Comparison of ENCODE assay signal across 7 mouse cellular contexts in the genomic region with DNA sequence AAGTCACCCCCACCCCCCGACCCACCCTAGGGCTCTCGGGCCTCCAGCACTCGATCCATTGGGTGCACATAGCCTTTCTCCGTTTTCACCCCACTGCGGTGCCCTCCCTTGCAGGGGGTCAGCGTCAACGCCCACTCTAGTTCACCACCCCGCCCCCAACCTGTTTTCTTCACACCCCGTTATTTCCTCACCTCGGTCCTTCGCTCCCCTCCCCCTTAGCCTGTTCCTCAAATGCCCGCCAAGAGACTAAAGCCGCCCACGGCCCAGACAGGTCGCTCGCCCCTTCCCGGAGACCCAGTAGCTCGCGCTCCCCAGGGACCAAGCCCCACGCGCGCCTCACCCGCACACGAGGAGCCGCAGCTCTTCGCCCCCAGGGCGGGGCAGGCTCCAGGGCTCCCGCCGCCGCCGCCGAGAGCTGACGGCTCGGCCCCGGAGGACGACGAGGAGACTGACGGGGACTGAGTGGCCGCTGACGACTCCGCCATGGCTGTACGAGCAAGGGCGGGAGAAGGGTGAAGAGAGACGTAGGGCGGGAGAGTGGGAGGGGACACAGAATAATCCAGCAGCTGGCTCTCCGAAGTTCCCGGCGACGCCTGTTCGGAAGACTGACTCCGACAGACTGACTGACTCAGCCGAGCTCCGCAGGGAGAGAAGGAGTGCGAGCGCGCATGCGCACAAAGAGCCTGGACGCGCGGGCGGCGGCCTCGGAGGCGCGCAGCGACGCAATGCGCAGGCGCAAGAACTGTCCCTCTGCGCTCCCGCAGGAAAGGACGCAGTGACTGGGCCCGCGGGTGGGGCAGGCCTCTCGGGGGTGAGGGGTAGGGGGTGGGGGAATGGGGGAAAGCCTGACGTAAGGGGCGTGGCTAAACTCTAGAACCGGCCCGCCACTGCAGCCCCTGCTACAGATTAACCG. TPM values are rescaled to one million over a fixed set of nuclear protein-coding genes. Genes with fewer than 3 reads are reported as not detected.
DNase-seq lines count a peak whose midpoint lies in the region; ATAC-seq lines count a peak whose summit lies in the region.

A gene (minus strand): TSS at position 683 of the 913 bp plus-strand sequence.

- H3K36me3 ChIP-seq in intestine, embryonic 16.5 days (ENCODE audit: control insufficient read depth, insufficient read depth, low read length): no peaks in the 10 kb centered on the region
- H3K36me3 ChIP-seq in midbrain, embryonic 11.5 days (ENCODE audit: control insufficient read depth, insufficient read depth, low read length): no peaks in the 10 kb centered on the region

- peak within 1 kb of the TSS; percentile 59 for H3K4me2 ChIP-seq in intestine, embryonic 16.5 days (ENCODE audit: low read depth, low read length)
- H3K4me2 ChIP-seq in midbrain, embryonic 11.5 days: peak within 1 kb of the TSS; percentile 70

- intact Hi-C loops in left cerebral cortex, postnatal 36 days (cut with DNase I): loop anchor here (1.0 kb wide), 1 partner anchor 11 kb away; a partner anchor contains a TSS

- DNase-seq in adrenal gland, adult 2 months: peak; percentile 98
- DNase-seq in embryo, embryonic 11.5 days (ENCODE audit: low read depth, low spot score): peak; percentile 96
- peak; percentile 97 to 98 for DNase-seq in gastrocnemius, postnatal 4 days (ENCODE audit: low spot score in 2 of 2)
- peak; percentile 96 to 97 for DNase-seq in left cerebral cortex, postnatal 36 days (ENCODE audit: low spot score in 2 of 2)
- DNase-seq in midbrain, embryonic 11.5 days (ENCODE audit: low spot score, missing footprints): peak; percentile 100
- peak; percentile 99 for DNase-seq in skeletal muscle tissue, adult 2 months (ENCODE audit: low read depth, low spot score)

- peak within 1 kb of the TSS; percentile 99 for H3K4me3 ChIP-seq in intestine, embryonic 16.5 days (ENCODE audit: low read length)
- H3K4me3 ChIP-seq in midbrain, embryonic 11.5 days (ENCODE audit: low read depth, low read length): peak within 1 kb of the TSS; percentile 97

- peak within 1 kb of the TSS; percentile 100 for H3K27ac ChIP-seq in intestine, embryonic 16.5 days (ENCODE audit: low read length)
- H3K27ac ChIP-seq in midbrain, embryonic 11.5 days (ENCODE audit: low read depth, low read length): peak within 1 kb of the TSS; percentile 100

- peak within 1 kb of the TSS; percentile 99 for H3K9ac ChIP-seq in intestine, embryonic 16.5 days (ENCODE audit: low read depth, low read length)
- peak within 1 kb of the TSS; percentile 98 for H3K9ac ChIP-seq in midbrain, embryonic 11.5 days (ENCODE audit: low read length)

- no peaks in the 10 kb centered on the region for H3K27me3 ChIP-seq in intestine, embryonic 16.5 days (replicated peaks; ENCODE audit: control insufficient read depth, insufficient read depth, low read length)
- no peaks in the 10 kb centered on the region for H3K27me3 ChIP-seq in midbrain, embryonic 11.5 days (ENCODE audit: control insufficient read depth, insufficient read depth, low read length)

- no peaks in the 10 kb centered on the region for H3K9me3 ChIP-seq in intestine, embryonic 16.5 days (ENCODE audit: control insufficient read depth, low read length)
- no peaks in the 10 kb centered on the region for H3K9me3 ChIP-seq in midbrain, embryonic 11.5 days (ENCODE audit: control insufficient read depth, low read length)

- WGBS in intestine, embryonic 16.5 days: under 1% methylated on average over 80 of the region's 80 CpGs
- under 1% methylated on average over 80 of the region's 80 CpGs for WGBS in midbrain, embryonic 11.5 days

- ATAC-seq in intestine, embryonic 16.5 days: peak; percentile 94
- peak; percentile 94 for ATAC-seq in midbrain, embryonic 11.5 days (ENCODE audit: low FRiP score)

- H3K4me1 ChIP-seq in intestine, embryonic 16.5 days (ENCODE audit: control insufficient read depth, insufficient read depth, low read length): peaks cover 7% of the 10 kb centered on the region
- peaks cover 10% of the 10 kb centered on the region for H3K4me1 ChIP-seq in midbrain, embryonic 11.5 days (ENCODE audit: control insufficient read depth, insufficient read depth, low read length)

RNA-seq across cellular contexts. Expression of the gene that starts here (rescaled TPM):
- total RNA-seq in adrenal gland, adult 2 months (2021): 100 to 1,000 TPM; 133 to 151 TPM
- polyA plus RNA-seq in adrenal gland, adult 2 months (2012; rRNA removed): 115 and 137 TPM in 2 replicates
- total RNA-seq in gastrocnemius, postnatal 4 days (2021): 10 to 100 TPM; 75.2 to 76.0 TPM
- 127 TPM in 2 replicates for polyA plus RNA-seq in intestine, embryonic 16.5 days (2015; fragmentation: Nextera tagmentation; extraction: Ambion mirVana)
- total RNA-seq in left cerebral cortex, postnatal 36 days (2021): 100 to 1,000 TPM; 812 to 902 TPM
- 371 and 383 TPM in 2 replicates for polyA plus RNA-seq in midbrain, embryonic 11.5 days (2014; fragmentation: Nextera tagmentation; extraction: Ambion mirVana)

Comparison
In these comparisons a context has a peak if more than half of its experiments do, and no peak if none do; other contexts are left out.
1. Peak in every context shown above with its lines: DNase-seq, ATAC-seq, H3K4me3 ChIP-seq and H3K27ac ChIP-seq.
2. RNA of the gene that starts here (total RNA-seq): 812 to 902 TPM in left cerebral cortex, postnatal 36 days; 133 to 151 TPM in adrenal gland, adult 2 months and 75.2 to 76.0 TPM in gastrocnemius, postnatal 4 days; every median in the first group is over 4 times any median in the second.